Mouse (Mus musculus) CH12F3 (cell line): ENCODE measurements around the gene Gm4353.
"Not testable (repeated sequence)": the region's sequence is repeated elsewhere in the genome, so short reads cannot be mapped to it uniquely, and the experiment has no call there.

Experiments used
- in situ Hi-C: fragments of 300-500 bp; cut with MboI; formaldehyde crosslinking; loops from 2 replicates; pipeline ENCODE4 v1.14.3; 2020; ENCODE audit warnings: low sequenced_read_pairs

Gene Gm4353

GRCm38 (mm10) chr7:116084366-116084765, at the start of gene Gm4353:
Gene Gm4353, minus strand, starts transcription at chr7:116084635.
- in situ Hi-C loops, result not testable (repeated sequence)

DNA sequence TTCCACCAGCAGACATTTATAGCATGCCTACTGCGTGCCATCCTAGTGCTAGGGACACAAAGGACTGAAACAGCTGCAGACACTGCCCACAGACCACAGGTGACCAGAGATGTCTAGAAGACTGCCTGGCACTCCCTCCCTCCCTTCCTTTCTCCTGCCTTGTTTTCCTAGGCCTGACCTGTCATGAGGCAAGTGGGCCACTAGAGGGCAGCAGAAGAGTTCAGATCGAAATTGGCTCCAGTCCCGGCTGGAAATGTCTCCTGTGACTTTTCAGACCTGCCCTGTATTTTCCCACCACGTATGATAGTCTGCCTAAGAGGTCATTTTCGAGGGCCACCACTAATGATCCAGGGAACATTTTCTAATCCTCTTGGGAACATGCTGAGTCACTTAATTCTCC, 47.6 kb upstream of the Gm4353 start:
- in situ Hi-C loops, result no loop called here

DNA sequence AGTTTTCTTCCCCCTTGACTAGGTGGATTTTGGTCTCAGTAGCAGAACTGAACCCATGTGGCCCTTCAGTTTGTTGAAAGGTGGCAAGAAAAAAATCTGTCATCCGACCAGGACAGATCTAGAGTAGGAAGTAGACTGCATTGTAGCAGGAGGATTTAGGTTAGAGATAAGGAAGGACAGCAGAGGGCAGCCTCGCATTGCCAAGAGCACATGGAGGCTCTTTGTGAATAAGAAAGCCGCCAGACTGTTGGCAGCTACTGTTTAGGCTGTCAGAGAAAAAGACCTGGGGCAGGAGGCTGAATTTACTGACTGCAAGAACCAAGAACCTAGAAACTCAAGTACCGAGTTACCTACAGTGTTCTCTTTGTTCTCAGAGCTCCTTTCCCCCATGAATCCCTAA, 47.0 kb upstream of the Gm4353 start:
- in situ Hi-C loops, result no loop called here

- in situ Hi-C loops, result no loop called here
Measured at GRCm38 (mm10) chr7:116129374-116129773, 44.9 kb upstream of the Gm4353 start.

GRCm38 (mm10) chr7:116128286-116128685, 43.9 kb upstream of the Gm4353 start:
- in situ Hi-C loops, result no loop called here

- in situ Hi-C loops, result no loop called here
Measured at GRCm38 (mm10) chr7:116127052-116127451, 42.6 kb upstream of the Gm4353 start.

DNA sequence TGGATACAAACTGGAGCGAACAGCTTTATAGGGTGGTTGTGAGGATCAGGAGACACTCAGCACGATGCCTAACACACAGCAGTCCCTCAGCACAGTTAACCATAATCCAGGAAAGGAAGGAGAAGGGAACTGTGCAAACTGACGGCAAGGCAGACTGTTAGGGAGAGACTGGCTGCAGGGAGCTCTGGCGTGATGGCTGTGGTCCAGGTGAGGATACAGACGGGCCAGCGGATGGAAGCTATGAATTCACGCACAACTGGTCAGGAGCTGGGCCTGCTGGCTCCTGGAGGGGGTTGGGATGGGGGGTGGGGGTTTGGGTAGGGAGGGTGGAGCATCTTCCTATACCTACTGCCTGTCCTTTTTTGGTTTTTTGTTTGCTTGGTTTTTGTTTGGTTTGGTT, 41.2 kb upstream of the Gm4353 start:
- in situ Hi-C loops, result no loop called here

DNA sequence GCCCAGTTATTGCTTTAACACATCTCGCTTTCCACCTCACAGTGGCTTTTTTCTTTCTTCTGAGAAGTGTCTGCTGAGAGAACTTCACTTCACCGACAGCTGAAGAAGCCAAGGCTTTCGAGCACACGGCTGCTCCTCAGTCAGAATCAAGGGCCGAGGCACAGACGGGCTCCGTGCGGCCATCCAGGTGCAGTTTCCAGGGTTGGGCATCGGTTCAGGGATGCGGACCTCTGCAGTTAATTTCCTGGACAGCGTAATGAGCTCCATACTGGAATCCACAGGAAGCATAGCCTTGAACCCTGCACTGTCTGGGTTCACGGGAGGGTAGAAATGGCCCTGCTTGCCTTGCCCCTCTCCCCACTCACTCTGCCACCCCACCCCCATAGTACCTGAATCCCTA, 39.6 kb upstream of the Gm4353 start:
- in situ Hi-C loops, result no loop called here

DNA sequence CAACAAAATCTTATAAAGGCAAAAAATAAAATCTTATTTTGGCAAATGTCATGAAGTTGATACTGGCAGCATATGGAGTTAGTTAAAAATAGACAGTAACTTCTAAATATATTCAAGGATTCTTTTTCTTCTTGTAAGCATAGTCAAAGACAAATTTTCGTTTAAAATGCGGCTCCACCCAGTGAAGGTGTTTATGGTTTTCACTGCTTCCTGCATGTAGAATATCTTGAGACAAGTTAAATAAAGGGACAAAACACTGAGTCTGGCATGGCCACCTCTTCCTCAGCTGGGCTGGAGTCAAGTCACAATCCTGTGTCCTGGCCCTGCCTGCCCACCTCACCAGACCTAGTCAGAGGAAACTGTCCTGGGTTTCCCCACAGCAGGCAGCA, 39.2 kb upstream of the Gm4353 start:
- in situ Hi-C loops, result no loop called here

GRCm38 (mm10) chr7:116122981-116123596, 38.7 kb upstream of the Gm4353 start:
- in situ Hi-C loops, result no loop called here

- in situ Hi-C loops, result no loop called here
Measured at GRCm38 (mm10) chr7:116121202-116121601, 36.8 kb upstream of the Gm4353 start.

GRCm38 (mm10) chr7:116120737-116121136, 36.3 kb upstream of the Gm4353 start:
- in situ Hi-C loops, result no loop called here

- in situ Hi-C loops, result no loop called here
Measured at GRCm38 (mm10) chr7:116119306-116119857, 34.9 kb upstream of the Gm4353 start.

GRCm38 (mm10) chr7:116115991-116116390, 31.6 kb upstream of the Gm4353 start:
- in situ Hi-C loops, result no loop called here

DNA sequence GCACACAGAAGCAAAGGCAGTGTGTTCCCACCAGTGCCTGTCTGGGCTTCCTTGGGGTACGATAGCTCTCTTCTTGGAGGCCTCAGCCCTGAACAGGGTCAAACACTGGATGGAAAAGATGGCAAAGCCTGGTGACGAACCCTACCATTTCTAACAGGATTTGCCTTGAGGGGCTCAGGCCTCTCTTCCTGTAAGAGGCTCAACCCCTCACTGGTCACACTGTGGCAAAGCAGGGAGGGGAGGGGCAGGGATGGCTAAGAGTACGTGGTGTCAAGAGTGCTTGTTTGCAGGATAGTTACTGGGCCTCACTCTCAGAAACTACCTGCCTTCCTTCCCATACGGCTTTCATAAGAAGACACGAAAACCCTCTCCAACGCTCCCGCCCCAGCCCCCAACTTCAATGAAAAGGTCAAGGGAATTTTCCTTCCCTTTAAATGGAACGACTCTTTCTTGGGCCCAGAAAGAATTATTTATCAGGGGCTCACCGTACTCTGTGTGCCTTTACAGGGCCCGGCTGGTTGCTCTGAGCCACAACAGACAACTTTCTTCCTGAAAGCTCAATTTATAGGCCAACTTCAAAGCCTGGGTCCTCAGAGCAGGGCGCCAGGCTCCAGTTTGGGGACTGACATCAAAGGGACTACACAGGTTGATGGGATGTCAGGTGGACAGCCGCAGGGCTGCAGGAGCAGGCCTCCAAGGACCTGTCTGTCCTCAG, 30.9 kb upstream of the Gm4353 start:
- in situ Hi-C loops, result no loop called here

DNA sequence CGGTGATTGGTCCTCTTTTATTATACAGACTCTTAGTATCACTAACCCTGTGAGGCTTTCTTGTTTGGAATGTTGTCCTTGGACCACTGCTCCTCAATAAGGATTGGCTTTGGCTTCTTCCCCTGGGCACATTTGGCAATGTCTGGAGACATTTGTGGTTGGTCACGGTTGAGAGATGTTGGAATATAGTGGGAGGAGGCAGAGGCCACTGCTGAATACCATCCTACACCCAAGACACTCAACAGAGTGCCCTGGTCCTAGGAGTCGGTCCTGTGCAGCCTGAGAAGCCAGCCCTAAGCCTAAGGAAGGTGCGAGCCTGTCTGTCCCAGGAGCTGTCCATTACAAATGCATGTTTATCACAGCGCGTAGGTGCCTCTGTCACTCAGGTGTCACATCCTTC, 27.1 kb upstream of the Gm4353 start:
- in situ Hi-C loops, result no loop called here

- in situ Hi-C loops, result no loop called here
Measured at GRCm38 (mm10) chr7:116110661-116111060, 26.2 kb upstream of the Gm4353 start.

DNA sequence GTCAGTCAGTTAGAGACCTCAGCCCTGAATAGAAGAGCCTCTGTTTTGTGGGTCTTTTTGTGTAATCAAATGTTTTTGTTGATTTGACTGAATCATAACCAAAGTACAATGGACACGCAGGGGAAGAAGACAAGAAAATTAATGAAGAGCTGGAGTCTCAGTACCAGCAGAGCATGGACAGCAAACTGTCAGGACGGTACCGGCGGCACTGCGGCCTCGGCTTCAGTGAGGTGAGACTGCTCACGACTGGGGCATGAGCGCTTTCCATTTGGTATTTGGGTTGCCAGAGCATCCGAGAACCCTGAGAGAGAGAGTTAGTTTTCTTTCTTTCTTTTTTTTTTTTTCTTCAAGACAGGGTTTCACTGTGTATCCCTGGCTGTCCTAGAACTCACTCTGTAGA, 18.7 kb upstream of the Gm4353 start:
- in situ Hi-C loops, result no loop called here

DNA sequence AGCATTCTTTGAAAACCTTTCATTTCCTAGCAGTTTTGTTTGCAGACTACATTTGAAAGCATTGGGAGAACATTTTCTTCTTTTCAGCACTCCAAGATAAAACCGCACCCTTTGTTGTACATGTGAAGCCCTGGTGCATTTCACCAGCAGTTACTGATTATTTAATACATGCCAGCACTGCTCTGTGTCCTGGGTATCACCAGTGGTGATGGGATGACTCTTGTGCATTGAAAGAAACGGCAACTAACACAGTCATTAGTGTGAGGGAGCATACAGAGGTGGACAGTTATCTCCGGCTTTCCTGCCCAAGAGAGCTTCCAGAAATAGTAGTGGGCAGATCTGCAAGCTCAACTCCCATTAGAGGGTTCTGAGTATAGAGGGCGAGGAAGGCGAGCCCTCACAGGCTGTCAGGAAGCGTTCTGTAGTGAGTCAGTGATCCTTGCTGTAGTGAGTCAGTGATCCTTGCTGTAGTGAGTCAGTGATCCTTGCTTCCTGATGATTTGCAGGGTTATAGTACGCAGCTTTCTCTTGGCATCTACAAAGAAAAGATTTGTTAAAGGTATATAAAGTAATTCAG, 15.6 kb upstream of the Gm4353 start:
- in situ Hi-C loops, result no loop called here

DNA sequence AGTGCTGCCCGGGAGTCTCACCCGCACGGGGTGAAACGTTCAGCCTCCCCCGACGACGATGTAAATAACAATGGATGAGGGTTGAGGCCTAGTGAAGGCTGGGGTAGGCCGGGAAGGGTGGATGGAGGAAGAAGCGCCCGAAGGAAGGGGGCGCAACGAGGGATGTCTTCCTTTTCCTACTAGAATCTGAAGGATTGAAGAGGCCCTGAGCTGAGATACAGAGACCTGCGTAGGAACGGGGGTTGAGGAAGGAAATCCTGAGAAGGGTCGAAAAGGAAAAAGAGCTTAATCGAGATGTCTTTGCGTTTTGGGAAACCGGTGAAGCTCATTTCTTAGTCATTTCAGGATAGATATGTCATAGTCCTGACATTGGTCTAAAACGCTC, 9.0 kb upstream of the Gm4353 start:
- in situ Hi-C loops, result no loop called here

DNA sequence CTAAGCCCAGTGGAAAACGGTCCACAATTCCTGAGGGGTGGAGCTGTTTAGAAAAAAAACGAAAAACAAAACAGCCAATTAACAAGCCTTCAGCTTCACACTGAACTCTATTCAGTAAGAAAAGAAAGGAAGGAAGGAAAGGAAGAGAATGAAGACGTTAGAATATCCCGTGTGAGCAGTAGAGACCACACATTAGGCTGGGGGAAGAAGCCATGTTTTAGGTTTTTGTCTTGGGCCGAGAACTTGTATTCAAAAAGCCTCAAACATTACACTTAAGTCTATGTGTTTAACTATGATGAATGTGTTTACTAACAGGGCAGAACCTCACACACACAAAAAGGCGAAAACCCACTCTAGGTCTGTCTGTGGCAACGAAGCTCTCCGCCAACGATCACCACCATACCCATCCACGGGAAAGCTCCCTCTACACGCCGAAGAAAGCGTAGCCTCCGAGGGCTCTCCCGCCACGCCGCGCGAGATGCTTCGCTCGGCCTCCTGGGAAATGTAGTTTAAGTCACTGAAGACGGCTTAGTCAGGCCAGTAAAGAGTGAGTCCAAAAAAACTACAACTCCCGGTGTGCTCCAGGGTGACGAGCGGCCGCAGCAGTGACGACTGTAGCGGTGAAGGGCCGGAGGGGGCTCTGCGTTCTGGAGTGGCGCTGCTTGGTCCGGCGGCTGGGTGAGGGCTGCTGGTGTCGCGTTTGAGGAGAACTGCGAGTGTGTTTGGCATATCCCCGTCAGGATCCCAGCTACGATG, 8.5 kb upstream of the Gm4353 start:
- in situ Hi-C loops, result no loop called here
